Mouse (Mus musculus) spleen, adult 2 months (tissue): Measurements from ENCODE around the gene Higd2a.

Experiments
- CTCF ChIP-seq: fragments of 200-500 bp; IDR thresholded peaks from 2 replicates; pipeline ENCODE4 v1.5.1; 2011; ENCODE audit warnings: mild to moderate bottlenecking, inconsistent platforms; ENCODE audit not compliant: insufficient read depth, insufficient read length, insufficient replicate concordance; ENCODE audit errors: extremely low read depth
- POLR2A ChIP-seq: fragments of 200-500 bp; IDR thresholded peaks from 2 replicates; pipeline ENCODE4 v1.6.1; 2011; ENCODE audit warnings: low read depth, low read length, inconsistent platforms

GRCm38 (mm10) chr13:54596870-54597269 lies 6.9 kb downstream of the Higd2a start:
- TF ChIP-seq POLR2A (no peak), CTCF (no peak)
